Mouse (Mus musculus) hindbrain, postnatal 0 days (tissue): ENCODE measurements at regions not wholly inside any gene's neighbourhood (a gene's known extent, or its start where the extent isn't known, plus 50 kb on each side); places are given as distances from the start of the nearest gene placed in this dataset.

ENCODE experiments used
- ATAC-seq: fragments of 200-750 bp; cut with Nextera tagmentation; 2 replicates; pipeline ENCODE4 v1.8.0; 2017; ENCODE audit warnings: mild to moderate bottlenecking, moderate TSS enrichment, moderate library complexity
- DNase-seq: peaks from one replicate; pipeline ENCODE4 v3.0.0-alpha.2; 2015; ENCODE audit warnings: low spot score
- H3K27ac ChIP-seq: fragments of 300-500 bp; sonication (generic); 2 replicates; pipeline ENCODE4 v1.5.1; 2014; ENCODE audit warnings: mild to moderate bottlenecking
- H3K27me3 ChIP-seq: fragments of 300-500 bp; sonication (generic); 2 replicates; pipeline ENCODE4 v1.6.1; 2014; ENCODE audit warnings: low read length, mixed read lengths; ENCODE audit not compliant: insufficient read depth
- H3K36me3 ChIP-seq: fragments of 300-500 bp; sonication (generic); 2 replicates; pipeline ENCODE4 v1.6.1; 2014; ENCODE audit warnings: low read length, mixed read lengths; ENCODE audit not compliant: insufficient read depth
- H3K4me1 ChIP-seq: fragments of 300-500 bp; sonication (generic); 2 replicates; pipeline ENCODE4 v1.6.1; 2014; ENCODE audit warnings: antibody characterized with exemption, low read length, mixed read lengths; ENCODE audit not compliant: insufficient read depth
- H3K4me2 ChIP-seq: fragments of 300-500 bp; sonication (generic); 2 replicates; pipeline ENCODE4 v1.6.1; 2014; ENCODE audit warnings: low read depth, mild to moderate bottlenecking, low read length, moderate library complexity, mixed read lengths
- H3K4me3 ChIP-seq: fragments of 300-500 bp; sonication (generic); 2 replicates; pipeline ENCODE4 v1.5.1; 2014; ENCODE audit warnings: low read length
- H3K9ac ChIP-seq: fragments of 300-500 bp; sonication (generic); replicated peaks from 2 replicates; pipeline ENCODE4 v1.6.1; 2014; ENCODE audit warnings: mild to moderate bottlenecking, low read length, moderate library complexity, mixed read lengths
- H3K9me3 ChIP-seq: fragments of 300-500 bp; sonication (generic); 2 replicates; pipeline ENCODE4 v1.6.1; 2016; ENCODE audit warnings: low read length, mixed read lengths
- CTCF ChIP-seq: IDR thresholded peaks from 2 replicates; pipeline ENCODE4 v1.5.1; 2016; ENCODE audit warnings: antibody characterized with exemption, control low read depth, low read depth
- WGBS: fragments of 180-500 bp; shearing (Covaris S2); extraction: QIAGEN DNeasy Blood & Tissue Kit; methylation state at CpG from one replicate; pipeline ENCODE4 v1.1.7; 2014; 5-methylcytosine and 5-hydroxymethylcytosine counted together

DNA sequence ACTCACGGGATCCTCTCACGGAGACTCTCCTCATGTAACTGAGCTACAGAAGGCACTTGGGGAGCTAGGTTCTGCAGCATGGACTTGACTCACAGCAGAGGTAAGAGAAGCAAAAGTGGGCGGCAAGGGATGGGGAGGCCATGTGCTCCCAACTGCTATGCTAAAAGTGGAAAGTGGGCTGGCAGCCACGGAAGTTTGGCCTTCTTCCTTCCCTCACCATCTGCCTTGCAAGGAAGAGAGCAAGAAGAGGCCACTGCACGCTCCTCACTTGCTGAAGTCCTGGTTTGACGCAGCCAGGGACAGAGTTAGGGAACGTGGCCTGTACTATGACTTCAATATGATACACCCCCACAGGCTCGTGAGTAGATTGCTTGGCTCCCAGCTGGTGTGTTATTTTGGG is 164.5 kb downstream of the Cyp26b1 start:
- no peak for ATAC-seq
- H3K4me1 ChIP-seq = 0 out of 2 replicates have a peak, but pooled peaks cover 8% of the 10 kb centered on the region
- H3K27ac ChIP-seq = no peak overlapping the region
- DNase-seq = no peak
- no peaks in the 10 kb centered on the region for H3K9me3 ChIP-seq
- H3K4me3 ChIP-seq = no peak overlapping the region
- 72% methylated on average over 8 of the region's 8 CpGs for WGBS
- no peak for TF ChIP-seq CTCF
- H3K27me3 ChIP-seq = no peaks in the 10 kb centered on the region
- no peak overlapping the region for H3K4me2 ChIP-seq
- H3K9ac ChIP-seq = no peak overlapping the region
- H3K36me3 ChIP-seq = no peaks in the 10 kb centered on the region

DNA sequence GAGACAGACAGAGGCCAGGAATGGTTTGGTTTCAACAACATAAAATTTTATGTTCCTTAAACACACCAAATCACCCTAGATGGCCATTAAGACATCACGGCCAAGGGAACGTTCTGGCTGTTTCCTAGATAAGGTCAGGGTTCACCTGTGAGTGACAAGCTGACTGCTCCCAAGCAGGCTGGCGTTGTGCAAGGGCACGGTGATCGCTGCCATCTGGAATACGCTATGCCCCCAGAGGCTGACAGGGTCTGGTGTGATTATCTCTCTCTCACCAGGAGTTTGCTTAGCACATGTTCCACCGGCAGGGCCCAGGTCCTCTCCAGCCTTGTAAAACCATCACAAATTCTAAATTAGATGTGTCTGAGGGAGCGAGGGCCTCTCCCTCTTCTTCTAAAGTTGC is 167.0 kb downstream of the Cyp26b1 start:
- DNase-seq = no peak
- Histone ChIP-seq H3K36me3 (no peaks in the 10 kb centered on the region), H3K27me3 (no peaks in the 10 kb centered on the region), H3K9ac (no peak overlapping the region), H3K27ac (no peak overlapping the region), H3K4me1 (0 out of 2 replicates have a peak, but pooled peaks cover 5% of the 10 kb centered on the region), H3K4me2 (no peak overlapping the region), H3K4me3 (no peak overlapping the region), H3K9me3 (no peaks in the 10 kb centered on the region)
- 73% methylated on average over 8 of the region's 8 CpGs for WGBS
- no peak for TF ChIP-seq CTCF
- ATAC-seq = no peak

DNA sequence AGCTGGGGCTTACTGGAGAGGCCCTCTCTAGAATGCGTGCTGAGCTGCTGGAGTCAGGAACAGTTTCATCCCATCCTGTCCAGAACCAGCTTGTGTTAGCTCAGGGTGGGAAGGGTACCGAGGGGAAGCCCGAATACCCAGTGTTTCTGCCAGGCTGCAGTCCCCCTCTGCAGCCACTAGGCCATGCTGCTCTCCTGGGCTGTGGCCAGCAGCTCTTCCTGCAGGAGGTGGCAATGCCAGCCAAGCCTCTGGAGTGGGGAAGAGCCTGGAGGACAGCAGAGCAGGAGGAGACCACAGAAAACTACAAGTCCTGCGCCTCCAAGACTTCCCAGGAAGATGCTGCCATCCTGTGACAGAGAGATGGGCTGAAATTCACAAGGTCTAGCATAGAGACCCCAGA is 167.9 kb downstream of the Cyp26b1 start:
- H3K4me2 ChIP-seq = no peak overlapping the region
- no peaks in the 10 kb centered on the region for H3K9me3 ChIP-seq
- no peaks in the 10 kb centered on the region for H3K27me3 ChIP-seq
- no peak overlapping the region for H3K27ac ChIP-seq
- ATAC-seq = peak; percentile 76
- H3K4me3 ChIP-seq = no peak overlapping the region
- H3K4me1 ChIP-seq = no peaks in the 10 kb centered on the region
- peak; percentile 84 for DNase-seq
- WGBS = 31% methylated on average over 4 of the region's 4 CpGs
- H3K9ac ChIP-seq = no peak overlapping the region
- peak; percentile 90 for TF ChIP-seq CTCF
- H3K36me3 ChIP-seq = no peaks in the 10 kb centered on the region

DNA sequence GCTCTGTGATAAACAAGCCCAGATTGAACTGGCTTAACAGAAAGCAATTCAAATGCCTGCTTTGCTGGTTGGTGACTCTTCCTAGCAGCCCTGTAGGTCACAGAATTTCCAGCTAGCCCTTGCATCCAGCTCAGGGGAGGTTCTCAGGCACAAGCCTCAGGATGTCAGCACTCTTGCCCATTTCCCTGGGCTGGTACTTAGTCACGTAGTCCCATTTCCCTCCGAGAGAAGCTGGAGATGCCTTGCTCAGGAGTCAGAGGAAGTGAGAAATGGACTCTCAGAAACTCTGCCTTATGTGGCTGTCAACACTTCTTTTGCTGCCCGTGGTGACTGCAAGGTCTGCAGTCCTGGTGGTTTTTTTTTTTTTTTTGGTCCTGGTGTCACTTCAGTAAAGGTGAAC is 170.8 kb downstream of the Cyp26b1 start:
- no peak overlapping the region for H3K9ac ChIP-seq
- H3K9me3 ChIP-seq = no peaks in the 10 kb centered on the region
- DNase-seq = no peak
- no peak overlapping the region for H3K27ac ChIP-seq
- 64% methylated on average over 3 of the region's 3 CpGs for WGBS
- no peaks in the 10 kb centered on the region for H3K36me3 ChIP-seq
- H3K4me2 ChIP-seq = no peak overlapping the region
- no peak overlapping the region for H3K4me3 ChIP-seq
- no peaks in the 10 kb centered on the region for H3K4me1 ChIP-seq
- H3K27me3 ChIP-seq = no peaks in the 10 kb centered on the region
- no peak for TF ChIP-seq CTCF
- no peak for ATAC-seq

DNA sequence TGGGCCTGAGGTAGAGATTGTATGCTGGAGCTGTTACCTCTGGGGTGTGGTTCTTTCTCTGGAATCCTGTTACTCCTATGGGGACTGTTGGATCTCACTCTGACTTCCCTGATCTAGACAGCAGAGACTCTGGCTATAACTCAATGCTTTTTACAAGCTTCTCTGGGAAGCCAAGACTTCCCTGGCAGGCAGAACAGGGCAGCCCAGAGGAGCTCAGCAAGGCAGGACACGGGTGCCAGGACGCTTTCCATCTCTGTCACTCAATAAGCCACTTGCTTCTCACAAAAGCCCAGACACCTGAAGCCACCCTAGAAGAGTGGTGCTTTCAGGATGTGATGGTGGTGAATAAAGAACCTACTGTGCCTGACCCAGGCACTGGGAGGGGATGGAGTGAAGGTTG is 174.0 kb downstream of the Cyp26b1 start:
- ATAC-seq (no peak), DNase-seq (peak; percentile 19)
- H3K9ac ChIP-seq = no peak overlapping the region
- no peak overlapping the region for H3K4me3 ChIP-seq
- H3K4me1 ChIP-seq = 0 out of 2 replicates have a peak, but pooled peaks cover under 1% of the 10 kb centered on the region
- TF ChIP-seq CTCF = no peak
- H3K27ac ChIP-seq = no peak overlapping the region
- H3K9me3 ChIP-seq = no peaks in the 10 kb centered on the region
- H3K36me3 ChIP-seq = no peaks in the 10 kb centered on the region
- H3K27me3 ChIP-seq = no peaks in the 10 kb centered on the region
- 64% methylated on average over 2 of the region's 2 CpGs for WGBS
- H3K4me2 ChIP-seq = no peak overlapping the region

DNA sequence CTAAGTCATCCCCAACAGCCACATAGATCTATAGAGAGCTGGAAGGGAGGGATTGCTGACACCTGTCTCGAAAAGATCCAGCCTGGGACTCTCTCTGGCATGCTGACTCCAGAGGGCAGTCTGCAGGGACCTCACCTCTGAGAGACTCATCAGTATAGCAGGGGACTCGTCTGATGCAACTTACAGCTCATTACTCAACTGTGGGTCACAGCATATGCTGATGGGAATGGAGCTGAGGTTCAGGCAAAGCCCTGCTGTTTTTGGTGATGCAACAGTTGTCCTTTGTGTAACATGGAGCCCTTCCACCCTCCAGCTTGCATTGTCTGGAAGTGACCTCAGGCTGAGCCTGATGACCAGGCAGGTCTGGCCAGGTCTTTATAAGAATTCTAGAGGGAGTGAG is 174.4 kb downstream of the Cyp26b1 start:
- WGBS = 78% methylated on average over 2 of the region's 2 CpGs
- no peaks in the 10 kb centered on the region for H3K9me3 ChIP-seq
- DNase-seq (no peak), ATAC-seq (no peak)
- no peak overlapping the region for H3K4me2 ChIP-seq
- H3K27me3 ChIP-seq = no peaks in the 10 kb centered on the region
- H3K27ac ChIP-seq = no peak overlapping the region
- H3K36me3 ChIP-seq = no peaks in the 10 kb centered on the region
- no peak overlapping the region for H3K4me3 ChIP-seq
- no peak for TF ChIP-seq CTCF
- no peak overlapping the region for H3K9ac ChIP-seq
- H3K4me1 ChIP-seq = peaks cover 4% of the 10 kb centered on the region; the same call in 1 of the 2 replicates

DNA sequence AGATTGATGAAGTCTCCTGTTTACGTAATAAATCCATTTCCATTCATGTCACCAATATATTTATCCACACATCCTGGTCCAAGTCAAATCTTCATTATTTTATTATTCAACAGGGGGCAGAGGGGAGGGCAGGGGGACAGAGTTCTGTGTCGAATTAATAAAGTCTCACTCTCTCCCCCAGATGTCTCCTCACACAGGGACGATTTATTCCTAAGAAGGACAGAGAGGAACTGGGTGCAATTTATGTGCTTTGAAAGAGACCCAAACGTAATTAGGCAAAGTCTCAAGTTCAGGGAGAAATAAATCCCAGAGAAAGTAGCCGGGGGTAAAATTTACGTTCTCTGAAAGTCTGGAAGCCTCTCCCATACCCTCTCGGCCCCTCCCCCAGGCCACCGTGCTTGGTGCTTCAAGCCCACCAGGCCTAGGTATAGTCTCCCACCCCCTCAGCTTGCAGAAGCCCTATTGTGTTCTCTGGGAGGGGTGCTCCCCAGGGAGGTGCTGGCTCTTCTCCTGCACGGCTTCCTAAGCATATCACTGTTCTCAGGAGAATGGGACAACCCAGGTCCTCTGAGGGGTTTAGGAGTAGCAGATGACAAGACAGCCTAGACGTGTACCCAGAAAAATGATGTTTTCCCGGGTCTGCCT is 176.6 kb downstream of the Cyp26b1 start:
- DNase-seq = no peak
- WGBS = 62% methylated on average over 11 of the region's 11 CpGs

More for the DNA sequence above, 176.6 kb downstream of the Cyp26b1 start:
- no peak overlapping the region for H3K9ac ChIP-seq
- no peak for TF ChIP-seq CTCF
- H3K4me2 ChIP-seq = no peak overlapping the region
- no peak for ATAC-seq
- no peaks in the 10 kb centered on the region for H3K36me3 ChIP-seq
- no peaks in the 10 kb centered on the region for H3K9me3 ChIP-seq
- peaks cover 5% of the 10 kb centered on the region; the same call in 1 of the 2 replicates for H3K4me1 ChIP-seq
- H3K27ac ChIP-seq = no peak overlapping the region
- H3K4me3 ChIP-seq = no peak overlapping the region
- H3K27me3 ChIP-seq = no peaks in the 10 kb centered on the region
